Mouse (Mus musculus) cerebellum, postnatal 14 days (tissue): Measurements from ENCODE around the gene Hspb11.

Experiments used
- DNase-seq, 2 experiments: peaks; one replicate each; pipeline ENCODE4 v3.0.0; 2021; ENCODE audit warnings: mixed read lengths in 2 of 2

The Hspb11 gene

GRCm38 (mm10) chr4:107252522-107252921 is 871 bp upstream of the Hspb11 start:
- DNase-seq = peak; percentile 15 to 20

- DNase-seq = peak; percentile 16 to 48
Observed at GRCm38 (mm10) chr4:107254414-107254813, 1.0 kb downstream of the Hspb11 start.

- DNase-seq = no peak
Observed at GRCm38 (mm10) chr4:107260001-107260400, 6.6 kb downstream of the Hspb11 start.

GRCm38 (mm10) chr4:107273683-107274082 is 20.3 kb downstream of the Hspb11 start:
- DNase-seq = no peak

- no peak for DNase-seq
Observed at GRCm38 (mm10) chr4:107274511-107274910, 21.1 kb downstream of the Hspb11 start.

GRCm38 (mm10) chr4:107278188-107278707 is 24.9 kb downstream of the Hspb11 start:
- DNase-seq = peak in 1 of 2 experiments; percentile 19

- DNase-seq = no peak
Observed at GRCm38 (mm10) chr4:107280843-107281475, 27.6 kb downstream of the Hspb11 start.

GRCm38 (mm10) chr4:107285446-107286200 is 32.2 kb downstream of the Hspb11 start:
- no peak for DNase-seq

- no peak for DNase-seq
Observed at GRCm38 (mm10) chr4:107286386-107286785, 33.0 kb downstream of the Hspb11 start.

- no peak for DNase-seq
Observed at GRCm38 (mm10) chr4:107287517-107287916, 34.1 kb downstream of the Hspb11 start.

- DNase-seq = no peak
Observed at GRCm38 (mm10) chr4:107291611-107292272, 38.3 kb downstream of the Hspb11 start.

- no peak for DNase-seq
Observed at GRCm38 (mm10) chr4:107292273-107292662, 38.9 kb downstream of the Hspb11 start.

- no peak for DNase-seq
Observed at GRCm38 (mm10) chr4:107298071-107298606, 44.7 kb downstream of the Hspb11 start.

GRCm38 (mm10) chr4:107299779-107300340 is 46.5 kb downstream of the Hspb11 start:
- DNase-seq = no peak

GRCm38 (mm10) chr4:107300371-107300770 is 47.0 kb downstream of the Hspb11 start:
- no peak for DNase-seq

GRCm38 (mm10) chr4:107300902-107301555 is 47.6 kb downstream of the Hspb11 start:
- no peak for DNase-seq

- DNase-seq = peak; percentile 26 to 49
Observed at GRCm38 (mm10) chr4:107302221-107302620, 48.8 kb downstream of the Hspb11 start.

GRCm38 (mm10) chr4:107302832-107303231 is 49.4 kb downstream of the Hspb11 start:
- DNase-seq = no peak

GRCm38 (mm10) chr4:107303531-107303930 is 50.1 kb downstream of the Hspb11 start:
- no peak for DNase-seq

GRCm38 (mm10) chr4:107306966-107307365 is 53.6 kb downstream of the Hspb11 start, which contains the start of gene Dio1:
TSS of gene Dio1 (minus strand) at chr4:107307169.
- DNase-seq = peak; percentile 60 to 76

GRCm38 (mm10) chr4:107313690-107314478 is 60.5 kb downstream of the Hspb11 start, which contains the start of gene Yipf1:
TSS of gene Yipf1 (plus strand) at chr4:107314363.
- DNase-seq = peak; percentile 90
